Mouse (Mus musculus): ENCODE data around the gene 2610021A01Rik. TPM values are rescaled to one million over a fixed set of nuclear protein-coding genes. Genes with fewer than 3 reads are reported as not detected.
"Not testable (repeated sequence)": the region's sequence is repeated elsewhere in the genome, so short reads cannot be mapped to it uniquely, and the experiment has no call there.

2610021A01Rik gene
- polyA plus RNA-seq (2012; rRNA removed) = 17.3 and 18.6 TPM in 2 replicates

DNA sequence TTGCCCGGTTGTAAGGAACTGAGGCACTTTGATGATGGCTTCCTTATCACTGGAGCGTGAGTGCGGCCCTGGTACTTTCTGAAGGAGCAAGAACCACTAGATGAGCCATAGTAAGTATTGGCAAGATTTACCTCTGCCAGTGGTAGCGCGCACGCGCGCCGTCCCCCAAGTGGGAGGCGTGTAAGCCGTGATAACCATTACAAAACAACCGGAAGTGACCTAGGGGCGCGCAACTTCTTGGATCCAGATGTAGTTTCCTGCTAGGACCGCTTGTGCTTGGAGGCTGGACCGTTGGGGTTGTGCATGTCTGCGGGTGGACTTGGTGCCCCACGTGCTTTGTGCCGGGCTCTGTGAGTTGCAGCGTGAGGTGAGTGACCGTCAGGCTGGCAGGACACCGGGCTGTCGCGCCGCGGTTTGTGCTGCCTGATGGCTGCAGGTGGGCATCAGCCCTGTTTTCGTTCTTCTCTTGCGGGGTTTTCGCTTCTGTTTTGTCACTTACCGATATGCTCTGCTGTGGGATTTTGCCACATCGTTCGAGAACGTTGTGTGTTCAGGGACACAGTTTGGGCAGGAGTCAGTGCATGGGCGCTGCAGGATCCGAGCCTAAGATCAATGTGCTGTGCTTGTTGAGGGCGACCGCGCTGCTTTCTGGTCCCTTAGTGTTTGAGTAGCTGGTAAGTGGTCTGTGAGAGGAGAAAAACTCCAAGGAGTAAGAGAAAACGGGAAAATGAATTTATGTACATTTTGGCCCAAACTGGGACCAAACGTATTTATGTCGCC is at the start of gene 2610021A01Rik:
Gene 2610021A01Rik (plus strand): TSS at position 197 of the 780 bp plus-strand sequence.
- peak; percentile 85 to 89 for DNase-seq
- under 1% methylated on average over 41 of the region's 41 CpGs for WGBS
- H3K27me3 ChIP-seq (ENCODE audit: control insufficient read depth, insufficient read depth, low read length) = no peaks in the 10 kb centered on the region
- peak within 1 kb of the TSS; percentile 99 for H3K4me3 ChIP-seq (replicated peaks; ENCODE audit: insufficient read depth, low read depth, low read length)
- TF ChIP-seq CTCF (IDR thresholded peaks at IDR 0.05; ENCODE audit: borderline replicate concordance, insufficient read depth, low read depth, low read length) (no peak), POLR2A (IDR thresholded peaks at IDR 0.05; ENCODE audit: borderline replicate concordance, insufficient read depth, low read length) (peak; percentile 35; the same call in 1 of the 2 replicates)
- peak within 1 kb of the TSS; percentile 79 for H3K27ac ChIP-seq (ENCODE audit: insufficient read depth, low read length)
- H3K4me1 ChIP-seq (ENCODE audit: control insufficient read depth, insufficient read depth, low read length) = no peaks in the 10 kb centered on the region; the same call in 1 of the 2 replicates

DNA sequence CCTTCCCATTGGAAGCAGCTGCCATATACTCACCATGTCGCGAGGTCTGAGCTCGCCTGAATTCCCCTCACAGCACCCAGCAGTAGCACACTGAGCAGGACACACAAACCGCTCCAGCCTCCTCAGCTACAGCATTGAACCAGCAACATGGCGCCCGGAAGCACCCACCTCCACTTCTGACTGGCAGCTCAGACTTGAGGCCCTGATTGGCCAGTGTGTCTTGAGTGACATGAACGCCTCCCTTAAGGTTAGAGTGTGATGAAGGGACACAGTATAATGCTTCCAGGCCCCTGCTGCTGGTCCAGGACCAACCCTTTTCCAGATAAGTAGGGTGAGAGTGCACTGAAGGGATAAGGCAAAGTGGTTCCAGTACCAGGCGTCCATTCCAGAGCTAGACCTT is 38.3 kb upstream of the 2610021A01Rik start:
- H3K4me3 ChIP-seq (replicated peaks; ENCODE audit: insufficient read depth, low read depth, low read length) = no peak overlapping the region
- TF ChIP-seq CTCF (IDR thresholded peaks at IDR 0.05; ENCODE audit: borderline replicate concordance, insufficient read depth, low read depth, low read length) (no peak), POLR2A (IDR thresholded peaks at IDR 0.05; ENCODE audit: borderline replicate concordance, insufficient read depth, low read length) (no peak)
- DNase-seq = no peak
- 70% methylated on average over 8 of the region's 8 CpGs for WGBS
- H3K27me3 ChIP-seq (ENCODE audit: control insufficient read depth, insufficient read depth, low read length) = no peaks in the 10 kb centered on the region
- H3K27ac ChIP-seq (ENCODE audit: insufficient read depth, low read length) = no peak overlapping the region
- no peaks in the 10 kb centered on the region for H3K4me1 ChIP-seq (ENCODE audit: control insufficient read depth, insufficient read depth, low read length)

DNA sequence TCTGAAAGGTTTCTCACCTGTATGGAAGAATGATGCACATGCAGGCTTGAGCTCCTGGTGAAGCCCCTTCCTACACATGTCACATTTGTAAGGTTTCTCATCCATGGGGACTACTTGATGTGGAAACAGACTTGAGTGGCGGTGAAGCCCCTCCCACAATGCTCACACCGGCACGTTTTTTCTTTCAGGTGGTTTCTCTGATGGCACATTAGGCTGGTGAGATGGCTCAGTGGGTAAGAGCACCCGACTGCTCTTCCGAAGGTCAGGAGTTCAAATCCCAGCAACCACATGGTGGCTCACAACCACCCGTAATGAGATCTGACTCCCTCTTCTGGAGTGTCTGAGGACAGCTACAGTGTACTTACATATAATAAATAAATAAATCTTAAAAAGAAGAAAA is 25.5 kb upstream of the 2610021A01Rik start, which contains the start of gene Gm6871:
Gene Gm6871 (minus strand): TSS at position 101 of the 400 bp plus-strand sequence.
- H3K27ac ChIP-seq (ENCODE audit: insufficient read depth, low read length); DNase-seq; H3K4me3 ChIP-seq (replicated peaks; ENCODE audit: insufficient read depth, low read depth, low read length); H3K4me1 ChIP-seq (ENCODE audit: control insufficient read depth, insufficient read depth, low read length); H3K27me3 ChIP-seq (ENCODE audit: control insufficient read depth, insufficient read depth, low read length): not testable (repeated sequence)
- 90% methylated on average over 6 of the region's 6 CpGs for WGBS

DNA sequence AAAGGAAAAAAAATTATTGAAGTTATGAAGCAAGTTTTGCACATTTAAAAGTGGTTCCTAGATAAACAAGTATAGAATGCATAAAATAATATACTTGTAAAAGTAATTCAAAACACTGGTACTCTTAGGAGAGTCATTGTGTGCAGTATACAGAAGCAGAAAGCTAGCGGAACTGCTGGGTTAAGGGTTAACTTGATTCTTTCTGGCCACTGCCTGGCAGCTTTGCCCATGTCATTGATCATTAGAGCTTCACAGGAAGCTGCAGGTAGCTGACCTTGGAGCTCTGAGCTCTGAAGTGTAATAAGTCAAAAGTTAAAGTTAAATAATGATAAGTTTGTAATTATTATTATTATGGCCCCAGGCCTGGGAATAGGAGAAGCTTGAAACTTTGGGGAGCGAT is 21.1 kb upstream of the 2610021A01Rik start:
- TF ChIP-seq POLR2A (IDR thresholded peaks at IDR 0.05; ENCODE audit: borderline replicate concordance, insufficient read depth, low read length) (no peak), CTCF (IDR thresholded peaks at IDR 0.05; ENCODE audit: borderline replicate concordance, insufficient read depth, low read depth, low read length) (no peak)
- Histone ChIP-seq H3K4me3 (replicated peaks; ENCODE audit: insufficient read depth, low read depth, low read length) (no peak overlapping the region), H3K27ac (ENCODE audit: insufficient read depth, low read length) (no peak overlapping the region), H3K27me3 (ENCODE audit: control insufficient read depth, insufficient read depth, low read length) (no peaks in the 10 kb centered on the region), H3K4me1 (ENCODE audit: control insufficient read depth, insufficient read depth, low read length) (no peaks in the 10 kb centered on the region)
- WGBS = 90% methylated on average over 2 of the region's 2 CpGs
- no peak for DNase-seq

DNA sequence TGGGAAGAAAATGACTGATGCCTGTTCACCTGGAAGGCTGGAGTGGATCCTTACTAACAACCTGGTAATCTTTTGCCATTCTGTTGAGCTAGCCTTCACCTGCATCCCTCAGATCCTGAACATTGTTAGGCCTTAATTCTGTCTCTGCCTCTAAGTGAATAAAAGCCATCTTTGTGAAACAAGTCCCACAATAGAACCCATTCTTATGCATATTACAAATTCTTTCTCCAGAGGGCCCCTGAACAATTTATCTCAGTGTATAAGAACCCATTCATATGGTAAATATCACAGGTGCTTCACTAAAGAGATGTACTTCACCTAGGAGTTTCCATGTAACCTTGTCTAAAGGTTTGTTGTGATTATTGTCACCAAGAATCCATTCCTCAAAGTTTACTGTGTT is 17.0 kb upstream of the 2610021A01Rik start:
- Histone ChIP-seq H3K27ac (ENCODE audit: insufficient read depth, low read length) (no peak overlapping the region), H3K4me1 (ENCODE audit: control insufficient read depth, insufficient read depth, low read length) (no peaks in the 10 kb centered on the region), H3K4me3 (replicated peaks; ENCODE audit: insufficient read depth, low read depth, low read length) (no peak overlapping the region), H3K27me3 (ENCODE audit: control insufficient read depth, insufficient read depth, low read length) (no peaks in the 10 kb centered on the region)
- no peak for DNase-seq
- TF ChIP-seq POLR2A (IDR thresholded peaks at IDR 0.05; ENCODE audit: borderline replicate concordance, insufficient read depth, low read length) (no peak), CTCF (IDR thresholded peaks at IDR 0.05; ENCODE audit: borderline replicate concordance, insufficient read depth, low read depth, low read length) (no peak)

GRCm38 (mm10) chr7:41587831-41588230 is 11.2 kb upstream of the 2610021A01Rik start:
- not testable (repeated sequence) for H3K27me3 ChIP-seq (ENCODE audit: control insufficient read depth, insufficient read depth, low read length); H3K4me1 ChIP-seq (ENCODE audit: control insufficient read depth, insufficient read depth, low read length); H3K4me3 ChIP-seq (replicated peaks; ENCODE audit: insufficient read depth, low read depth, low read length); DNase-seq; H3K27ac ChIP-seq (ENCODE audit: insufficient read depth, low read length)

DNA sequence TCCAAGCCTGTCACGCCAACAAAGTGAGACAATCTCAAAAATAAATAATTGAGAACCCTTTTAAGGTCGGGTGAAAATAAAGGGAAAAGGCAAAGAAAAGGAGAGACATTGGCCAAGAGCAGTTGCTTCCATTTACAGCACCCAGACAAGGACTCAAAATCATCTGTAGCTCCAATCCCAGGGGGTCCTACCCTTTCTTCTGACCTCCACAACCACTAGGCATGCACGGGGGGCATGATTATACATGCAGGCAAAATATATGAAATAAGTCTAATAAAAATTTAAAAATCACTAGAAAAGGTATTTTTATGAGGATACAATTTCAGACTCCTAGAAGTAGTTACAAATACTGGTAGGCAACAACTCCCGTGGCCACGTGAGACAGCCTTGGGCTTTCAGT is 415 bp upstream of the 2610021A01Rik start:
- H3K27me3 ChIP-seq (ENCODE audit: control insufficient read depth, insufficient read depth, low read length) = no peaks in the 10 kb centered on the region
- 46% methylated on average over 5 of the region's 5 CpGs for WGBS
- DNase-seq = no peak
- TF ChIP-seq POLR2A (IDR thresholded peaks at IDR 0.05; ENCODE audit: borderline replicate concordance, insufficient read depth, low read length) (no peak), CTCF (IDR thresholded peaks at IDR 0.05; ENCODE audit: borderline replicate concordance, insufficient read depth, low read depth, low read length) (no peak)
- peak overlapping the region; percentile 99 for H3K4me3 ChIP-seq (replicated peaks; ENCODE audit: insufficient read depth, low read depth, low read length)
- H3K27ac ChIP-seq (ENCODE audit: insufficient read depth, low read length) = no peak overlapping the region
- H3K4me1 ChIP-seq (ENCODE audit: control insufficient read depth, insufficient read depth, low read length) = no peaks in the 10 kb centered on the region; the same call in 1 of the 2 replicates

DNA sequence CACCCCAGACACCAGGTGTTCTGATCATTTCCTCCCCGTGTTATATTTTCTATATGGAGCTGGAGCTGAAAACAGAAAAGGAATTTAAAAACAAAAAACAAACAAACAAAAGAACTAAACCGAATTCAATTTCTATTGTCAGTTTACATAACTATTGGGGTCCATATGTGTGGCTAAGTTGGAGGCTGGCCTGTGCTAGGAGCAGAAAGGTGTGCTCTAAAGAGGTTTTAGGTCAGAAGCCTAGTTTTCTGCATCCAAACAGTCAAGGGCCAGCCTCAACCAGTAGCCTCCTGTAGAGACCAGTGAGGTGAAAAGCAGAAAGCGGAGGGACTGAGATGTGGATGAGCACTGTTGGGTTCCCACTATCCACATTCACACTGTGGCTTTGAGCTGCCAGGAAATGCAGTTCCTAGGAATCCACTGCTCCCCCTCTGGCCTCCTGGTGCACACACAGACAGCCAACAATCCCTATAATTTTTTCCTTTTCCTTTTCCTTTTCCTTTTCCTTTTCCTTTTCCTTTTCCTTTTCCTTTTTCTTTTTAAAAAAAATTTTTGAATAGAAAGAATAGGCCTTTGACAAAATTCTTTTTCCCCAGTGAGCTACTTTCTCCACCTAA is 1.0 kb downstream of the 2610021A01Rik start:
- Histone ChIP-seq H3K4me1 (ENCODE audit: control insufficient read depth, insufficient read depth, low read length) (no peaks in the 10 kb centered on the region; the same call in 1 of the 2 replicates), H3K27me3 (ENCODE audit: control insufficient read depth, insufficient read depth, low read length) (no peaks in the 10 kb centered on the region), H3K27ac (ENCODE audit: insufficient read depth, low read length) (peak overlapping the region; percentile 79; the same call in 1 of the 2 replicates), H3K4me3 (replicated peaks; ENCODE audit: insufficient read depth, low read depth, low read length) (peak overlapping the region; percentile 99)
- no peak for TF ChIP-seq POLR2A (IDR thresholded peaks at IDR 0.05; ENCODE audit: borderline replicate concordance, insufficient read depth, low read length)
- TF ChIP-seq CTCF (IDR thresholded peaks at IDR 0.05; ENCODE audit: borderline replicate concordance, insufficient read depth, low read depth, low read length) = peak; percentile 26; the same call in 1 of the 2 replicates
- no peak for DNase-seq
- WGBS = 6% methylated on average over 3 of the region's 3 CpGs
